Mouse (Mus musculus) ES-Bruce4 (cell line): Measurements from ENCODE around the gene Rnf186.

ENCODE experiments used
- CTCF ChIP-seq: IDR thresholded peaks from one replicate; pipeline ENCODE4 v1.8.1; 2011; ENCODE audit warnings: low read depth, low read length
- POLR2A ChIP-seq: IDR thresholded peaks from one replicate; pipeline ENCODE4 v1.8.1; 2011; ENCODE audit warnings: low read length; ENCODE audit not compliant: insufficient read depth

DNA sequence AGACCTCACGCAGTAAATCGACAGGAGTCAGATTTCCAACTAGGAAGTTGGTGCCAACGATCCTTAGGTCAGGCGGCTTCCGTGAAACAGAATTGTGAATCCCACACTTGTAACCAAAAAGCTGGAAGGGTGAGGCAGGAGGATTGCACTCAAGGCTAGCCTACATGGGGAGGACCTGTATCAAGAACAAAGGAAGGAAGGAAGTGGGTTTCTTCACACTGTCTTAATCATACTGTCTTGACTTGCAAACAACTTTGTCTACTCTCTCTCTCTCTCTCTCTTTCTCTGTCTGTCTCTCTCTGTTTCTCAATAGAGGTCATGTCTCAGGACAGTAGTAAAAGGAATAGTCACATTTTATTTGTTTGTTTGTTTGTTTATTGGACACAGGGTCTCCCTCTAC lies 4.2 kb upstream of the Rnf186 start:
- TF ChIP-seq POLR2A = no peak
- TF ChIP-seq CTCF = no peak
